Mouse (Mus musculus): ENCODE measurements around the gene Amz2. TPM values are rescaled to one million over a fixed set of nuclear protein-coding genes. Genes with fewer than 3 reads are reported as not detected.

Amz2 gene
- 37.6 and 38.8 TPM in 2 replicates for polyA plus RNA-seq (2014; fragmentation: Nextera tagmentation; extraction: Ambion mirVana)

DNA sequence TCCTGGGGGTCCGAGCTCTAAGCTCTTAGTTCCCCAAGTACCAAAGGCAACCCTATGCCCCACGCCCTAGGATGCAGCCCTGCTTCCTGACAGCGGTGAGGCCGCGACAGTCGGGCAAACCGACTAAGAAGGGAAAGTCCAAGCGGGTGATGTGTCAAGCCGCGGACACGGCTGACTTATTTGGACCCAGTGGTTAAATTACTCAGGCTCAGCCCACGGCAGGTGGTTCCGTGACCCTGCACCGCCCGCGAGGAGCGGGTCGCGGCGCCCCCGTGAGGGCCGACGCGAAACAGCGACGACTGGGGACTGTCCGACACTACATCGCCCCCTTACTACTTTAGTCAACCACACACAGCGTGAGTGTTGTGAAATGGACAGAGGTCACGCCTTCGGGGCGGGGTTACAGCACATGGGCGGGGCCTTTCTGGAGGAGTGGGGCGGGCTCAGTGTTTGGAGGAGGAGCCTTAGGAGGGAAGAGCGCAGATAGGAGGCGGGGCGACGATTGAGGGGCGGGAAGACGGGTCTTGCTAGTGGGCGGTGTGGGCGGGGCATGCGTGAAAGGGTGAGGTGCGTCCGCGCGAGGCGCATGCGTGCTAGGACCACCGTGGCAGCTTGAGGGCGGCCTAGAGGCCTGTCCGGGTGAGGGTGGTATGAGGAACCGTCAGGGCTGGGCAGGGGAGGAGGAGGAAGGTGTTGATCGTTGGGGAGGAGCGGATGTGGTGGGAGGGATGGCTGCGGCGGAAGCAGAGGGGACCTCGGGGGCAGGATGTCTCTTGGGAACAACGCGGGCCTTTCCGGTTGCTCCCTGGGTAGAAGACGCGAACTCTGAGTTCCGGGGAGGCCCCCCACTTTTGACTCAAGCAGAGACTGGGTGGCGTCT lies at the start of gene Amz2:
TSS of gene Amz2 (plus strand) at position 555 of the 880 bp plus-strand sequence.
- ATAC-seq (replicated peaks; ENCODE audit: insufficient number of reproducible peaks, low FRiP score, low TSS enrichment): peak; percentile 96
- H3K4me1 ChIP-seq (ENCODE audit: control insufficient read depth, insufficient read depth, low read length): no peaks in the 10 kb centered on the region
- peak within 1 kb of the TSS; percentile 64 for H3K4me2 ChIP-seq
- H3K27me3 ChIP-seq (ENCODE audit: control insufficient read depth, insufficient read depth, low read length): no peaks in the 10 kb centered on the region
- H3K4me3 ChIP-seq (ENCODE audit: low read depth, low read length): peak within 1 kb of the TSS; percentile 55
- peak within 1 kb of the TSS; percentile 81 for H3K9ac ChIP-seq (ENCODE audit: low read depth, low read length)
- H3K9me3 ChIP-seq (replicated peaks; ENCODE audit: control insufficient read depth, low read length): no peaks in the 10 kb centered on the region
- WGBS (ENCODE audit: insufficient replicate concordance): under 1% methylated on average over 65 of the region's 65 CpGs
- peak within 1 kb of the TSS; percentile 89 for H3K27ac ChIP-seq (ENCODE audit: low read depth, low read length)
- H3K36me3 ChIP-seq (ENCODE audit: control insufficient read depth, insufficient read depth, low read length): peaks cover 15% of the 10 kb centered on the region

DNA sequence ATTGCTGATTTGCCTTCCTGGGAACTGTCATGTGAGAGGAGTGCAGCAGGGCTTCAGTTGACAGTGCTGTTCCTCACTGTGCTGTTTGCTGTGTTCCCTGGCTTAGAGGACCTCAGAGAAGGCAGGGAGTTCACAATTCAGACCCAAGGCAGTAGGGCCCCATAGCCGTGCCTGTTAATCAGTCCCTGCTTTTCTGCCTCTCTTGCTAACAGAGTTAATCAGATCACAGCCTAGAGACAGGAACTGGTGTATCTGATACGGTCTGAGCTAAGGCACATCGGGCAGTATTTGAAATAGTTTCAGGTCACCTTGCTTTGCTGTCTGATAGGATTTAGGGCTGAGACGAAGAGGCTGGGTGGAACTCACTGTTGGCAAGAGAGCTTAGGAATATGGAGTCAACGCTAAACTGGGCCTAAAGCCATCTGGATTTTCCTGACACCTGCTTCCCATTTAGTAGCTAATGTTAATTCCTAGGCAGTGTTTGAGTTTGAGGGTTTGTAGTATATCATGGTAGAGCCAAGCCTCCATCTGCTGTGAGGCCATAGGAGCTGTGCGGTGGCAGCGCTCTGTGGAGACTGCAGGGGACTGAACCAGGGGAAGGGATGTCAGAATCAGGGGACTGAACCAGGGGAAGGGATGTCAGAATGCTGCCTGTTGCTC lies 49.1 kb upstream of the Amz2 start:
- Histone ChIP-seq H3K4me2 (no peak overlapping the region; the same call in 1 of the 2 replicates), H3K9me3 (replicated peaks; ENCODE audit: control insufficient read depth, low read length) (no peaks in the 10 kb centered on the region), H3K4me3 (ENCODE audit: low read depth, low read length) (no peak overlapping the region), H3K27me3 (ENCODE audit: control insufficient read depth, insufficient read depth, low read length) (no peaks in the 10 kb centered on the region), H3K36me3 (ENCODE audit: control insufficient read depth, insufficient read depth, low read length) (no peaks in the 10 kb centered on the region; the same call in 1 of the 2 replicates), H3K27ac (ENCODE audit: low read depth, low read length) (peak overlapping the region; percentile 35; the same call in 1 of the 2 replicates), H3K9ac (ENCODE audit: low read depth, low read length) (no peak overlapping the region), H3K4me1 (ENCODE audit: control insufficient read depth, insufficient read depth, low read length) (peaks cover 31% of the 10 kb centered on the region)
- 51% methylated on average over 7 of the region's 7 CpGs for WGBS (ENCODE audit: insufficient replicate concordance)
- no peak for ATAC-seq (replicated peaks; ENCODE audit: insufficient number of reproducible peaks, low FRiP score, low TSS enrichment)

DNA sequence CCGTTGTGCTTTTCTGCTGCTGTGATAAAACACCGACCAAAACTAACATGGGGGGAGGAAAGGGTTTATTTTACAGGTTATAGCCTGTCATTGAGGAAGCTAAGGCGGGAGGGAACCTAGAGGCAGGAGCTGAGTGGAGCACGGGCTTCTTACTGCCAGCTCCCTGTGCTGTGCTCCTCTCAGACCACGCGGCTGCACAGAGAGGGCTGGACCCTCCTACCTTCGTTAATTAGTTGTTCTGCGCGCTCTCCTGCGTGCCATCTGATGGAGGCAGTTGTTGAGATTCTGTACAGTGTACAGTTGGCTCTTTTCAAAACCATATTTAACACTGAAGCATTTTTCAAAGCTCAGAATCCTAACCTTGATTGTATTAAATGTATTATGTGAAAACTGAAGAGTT lies 48.3 kb upstream of the Amz2 start:
- no peak overlapping the region; the same call in 1 of the 2 replicates for H3K9ac ChIP-seq (ENCODE audit: low read depth, low read length)
- H3K4me1 ChIP-seq (ENCODE audit: control insufficient read depth, insufficient read depth, low read length): peaks cover 27% of the 10 kb centered on the region
- no peaks in the 10 kb centered on the region for H3K27me3 ChIP-seq (ENCODE audit: control insufficient read depth, insufficient read depth, low read length)
- H3K4me3 ChIP-seq (ENCODE audit: low read depth, low read length): no peak overlapping the region
- no peak overlapping the region for H3K27ac ChIP-seq (ENCODE audit: low read depth, low read length)
- no peak overlapping the region for H3K4me2 ChIP-seq
- ATAC-seq (replicated peaks; ENCODE audit: insufficient number of reproducible peaks, low FRiP score, low TSS enrichment): no peak
- no peaks in the 10 kb centered on the region; the same call in 1 of the 2 replicates for H3K36me3 ChIP-seq (ENCODE audit: control insufficient read depth, insufficient read depth, low read length)
- 56% methylated on average over 10 of the region's 10 CpGs for WGBS (ENCODE audit: insufficient replicate concordance)
- no peaks in the 10 kb centered on the region for H3K9me3 ChIP-seq (replicated peaks; ENCODE audit: control insufficient read depth, low read length)

DNA sequence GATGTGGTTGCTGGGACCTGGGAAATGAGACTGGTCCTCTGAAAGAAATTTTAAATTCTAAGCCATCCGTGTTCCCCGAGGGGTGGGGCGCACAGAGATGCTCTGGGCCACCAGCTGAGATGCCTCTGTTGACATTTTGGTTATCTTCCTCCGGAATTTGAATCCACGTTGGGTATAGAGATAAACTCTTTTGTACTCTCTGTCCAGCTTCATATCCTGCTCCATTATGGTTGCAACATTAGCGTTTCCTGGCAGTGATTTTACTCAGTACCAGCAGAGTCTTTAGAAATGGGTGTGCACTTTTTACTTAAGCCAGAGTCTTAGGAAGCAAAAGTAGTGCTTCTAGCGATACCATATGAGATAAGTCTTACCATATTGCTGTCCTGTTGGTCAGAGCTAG lies 47.7 kb upstream of the Amz2 start:
- no peak overlapping the region for H3K9ac ChIP-seq (ENCODE audit: low read depth, low read length)
- no peak overlapping the region for H3K4me2 ChIP-seq
- no peak overlapping the region for H3K4me3 ChIP-seq (ENCODE audit: low read depth, low read length)
- no peaks in the 10 kb centered on the region for H3K9me3 ChIP-seq (replicated peaks; ENCODE audit: control insufficient read depth, low read length)
- H3K27me3 ChIP-seq (ENCODE audit: control insufficient read depth, insufficient read depth, low read length): no peaks in the 10 kb centered on the region
- no peak for ATAC-seq (replicated peaks; ENCODE audit: insufficient number of reproducible peaks, low FRiP score, low TSS enrichment)
- no peak overlapping the region for H3K27ac ChIP-seq (ENCODE audit: low read depth, low read length)
- peaks cover 27% of the 10 kb centered on the region for H3K4me1 ChIP-seq (ENCODE audit: control insufficient read depth, insufficient read depth, low read length)
- WGBS (ENCODE audit: insufficient replicate concordance): 51% methylated on average over 7 of the region's 7 CpGs
- H3K36me3 ChIP-seq (ENCODE audit: control insufficient read depth, insufficient read depth, low read length): no peaks in the 10 kb centered on the region; the same call in 1 of the 2 replicates

DNA sequence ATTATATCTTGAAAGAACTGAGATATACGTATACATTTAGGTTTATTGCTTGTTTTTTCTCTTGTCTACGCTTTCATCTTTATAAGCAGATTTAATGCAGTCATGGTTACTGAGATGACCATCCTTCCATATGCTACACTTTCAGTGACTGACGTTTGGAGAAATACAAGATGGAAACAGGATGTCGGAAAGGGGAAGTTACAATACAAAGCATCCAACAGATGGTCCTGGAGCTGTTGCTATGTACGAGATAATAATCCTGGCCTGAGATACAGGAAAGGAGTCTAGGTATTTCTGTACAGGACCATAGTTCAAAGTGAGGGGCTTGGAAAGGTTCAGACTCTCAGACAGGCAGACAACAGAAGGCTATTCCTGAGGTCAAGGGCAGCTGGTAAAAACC lies 45.1 kb upstream of the Amz2 start:
- H3K4me3 ChIP-seq (ENCODE audit: low read depth, low read length): no peak overlapping the region
- no peaks in the 10 kb centered on the region for H3K27me3 ChIP-seq (ENCODE audit: control insufficient read depth, insufficient read depth, low read length)
- no peak overlapping the region for H3K4me2 ChIP-seq
- H3K9ac ChIP-seq (ENCODE audit: low read depth, low read length): no peak overlapping the region
- no peak overlapping the region for H3K27ac ChIP-seq (ENCODE audit: low read depth, low read length)
- no peaks in the 10 kb centered on the region for H3K36me3 ChIP-seq (ENCODE audit: control insufficient read depth, insufficient read depth, low read length)
- H3K9me3 ChIP-seq (replicated peaks; ENCODE audit: control insufficient read depth, low read length): no peaks in the 10 kb centered on the region
- H3K4me1 ChIP-seq (ENCODE audit: control insufficient read depth, insufficient read depth, low read length): peaks cover 28% of the 10 kb centered on the region
- WGBS (ENCODE audit: insufficient replicate concordance): 74% methylated on average over 5 of the region's 5 CpGs
- ATAC-seq (replicated peaks; ENCODE audit: insufficient number of reproducible peaks, low FRiP score, low TSS enrichment): no peak

DNA sequence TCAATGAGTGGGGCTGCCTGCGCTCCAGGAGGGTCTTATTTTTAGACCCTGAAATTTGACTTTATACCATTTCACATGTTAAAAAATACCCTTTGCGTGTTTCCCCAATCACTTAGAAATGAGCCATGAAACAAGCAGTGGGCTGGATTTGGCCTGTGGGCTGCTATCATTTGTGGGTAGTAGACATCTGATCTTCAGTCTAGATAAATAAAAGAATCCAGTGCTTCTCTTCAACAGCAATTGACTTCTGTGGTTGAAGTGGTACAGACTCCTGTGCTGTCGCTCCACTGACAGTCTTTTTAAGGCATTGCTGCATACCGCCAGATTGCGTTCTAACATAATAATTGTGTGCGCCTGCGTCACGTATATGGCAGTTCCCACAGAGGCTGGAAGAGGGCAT lies 40.5 kb upstream of the Amz2 start:
- H3K4me3 ChIP-seq (ENCODE audit: low read depth, low read length): no peak overlapping the region
- no peak overlapping the region for H3K9ac ChIP-seq (ENCODE audit: low read depth, low read length)
- H3K36me3 ChIP-seq (ENCODE audit: control insufficient read depth, insufficient read depth, low read length): no peaks in the 10 kb centered on the region
- no peak overlapping the region for H3K27ac ChIP-seq (ENCODE audit: low read depth, low read length)
- no peaks in the 10 kb centered on the region for H3K9me3 ChIP-seq (replicated peaks; ENCODE audit: control insufficient read depth, low read length)
- WGBS (ENCODE audit: insufficient replicate concordance): 91% methylated on average over 8 of the region's 8 CpGs
- no peak for ATAC-seq (replicated peaks; ENCODE audit: insufficient number of reproducible peaks, low FRiP score, low TSS enrichment)
- no peaks in the 10 kb centered on the region for H3K27me3 ChIP-seq (ENCODE audit: control insufficient read depth, insufficient read depth, low read length)
- peaks cover 27% of the 10 kb centered on the region for H3K4me1 ChIP-seq (ENCODE audit: control insufficient read depth, insufficient read depth, low read length)
- H3K4me2 ChIP-seq: no peak overlapping the region

DNA sequence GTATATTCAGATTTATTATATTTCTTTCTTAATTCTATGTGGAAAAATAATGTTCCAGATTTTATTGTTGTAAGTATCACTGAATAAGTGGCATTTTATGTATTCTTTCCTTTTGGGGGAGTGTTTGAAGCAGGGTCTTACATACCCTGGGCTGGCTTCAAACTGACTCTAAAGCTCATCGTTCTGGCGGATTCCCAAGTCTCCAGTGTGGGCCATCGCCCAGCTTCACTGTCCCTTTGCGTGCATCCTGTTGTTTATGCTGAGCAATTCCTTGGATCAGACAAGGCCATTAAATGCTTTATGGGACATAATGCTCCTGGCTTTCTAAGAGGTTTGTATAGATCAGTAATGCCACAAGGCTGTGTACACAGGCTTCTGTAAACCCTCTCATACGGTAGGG lies 36.7 kb upstream of the Amz2 start:
- Histone ChIP-seq H3K36me3 (ENCODE audit: control insufficient read depth, insufficient read depth, low read length) (no peaks in the 10 kb centered on the region), H3K4me1 (ENCODE audit: control insufficient read depth, insufficient read depth, low read length) (peaks cover 29% of the 10 kb centered on the region), H3K4me2 (no peak overlapping the region), H3K27ac (ENCODE audit: low read depth, low read length) (no peak overlapping the region), H3K27me3 (ENCODE audit: control insufficient read depth, insufficient read depth, low read length) (no peaks in the 10 kb centered on the region), H3K4me3 (ENCODE audit: low read depth, low read length) (no peak overlapping the region), H3K9ac (ENCODE audit: low read depth, low read length) (no peak overlapping the region), H3K9me3 (replicated peaks; ENCODE audit: control insufficient read depth, low read length) (no peaks in the 10 kb centered on the region)
- ATAC-seq (replicated peaks; ENCODE audit: insufficient number of reproducible peaks, low FRiP score, low TSS enrichment): no peak
- 95% methylated on average over 5 of the region's 5 CpGs for WGBS (ENCODE audit: insufficient replicate concordance)

DNA sequence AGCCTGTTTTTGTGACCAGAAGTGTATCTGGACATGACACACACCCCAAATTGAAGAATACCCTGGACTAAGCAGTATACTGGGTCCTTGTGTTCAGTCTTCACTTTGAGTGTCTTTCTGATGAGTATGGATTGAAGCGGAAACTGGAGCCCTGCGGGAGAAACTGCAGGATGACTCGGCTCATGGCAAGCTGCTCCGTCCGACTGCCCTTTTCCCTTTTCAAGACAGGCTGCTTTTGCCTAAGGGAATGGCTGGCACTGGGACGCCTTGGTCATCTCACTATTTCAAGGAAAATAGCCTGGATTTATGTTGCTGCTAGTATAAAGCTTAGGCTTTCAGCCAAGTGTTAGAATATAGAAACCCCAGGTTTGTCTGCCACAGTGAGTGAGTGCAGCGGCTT lies 34.5 kb upstream of the Amz2 start:
- Histone ChIP-seq H3K9me3 (replicated peaks; ENCODE audit: control insufficient read depth, low read length) (no peaks in the 10 kb centered on the region), H3K27ac (ENCODE audit: low read depth, low read length) (no peak overlapping the region), H3K4me3 (ENCODE audit: low read depth, low read length) (no peak overlapping the region), H3K9ac (ENCODE audit: low read depth, low read length) (no peak overlapping the region), H3K27me3 (ENCODE audit: control insufficient read depth, insufficient read depth, low read length) (no peaks in the 10 kb centered on the region), H3K4me1 (ENCODE audit: control insufficient read depth, insufficient read depth, low read length) (peaks cover 26% of the 10 kb centered on the region), H3K36me3 (ENCODE audit: control insufficient read depth, insufficient read depth, low read length) (no peaks in the 10 kb centered on the region; the same call in 1 of the 2 replicates), H3K4me2 (no peak overlapping the region)
- 92% methylated on average over 7 of the region's 7 CpGs for WGBS (ENCODE audit: insufficient replicate concordance)
- ATAC-seq (replicated peaks; ENCODE audit: insufficient number of reproducible peaks, low FRiP score, low TSS enrichment): no peak
